Mouse (Mus musculus) heart, postnatal 0 days (tissue): ENCODE data around the gene Cgas. TPM values are rescaled to one million over a fixed set of nuclear protein-coding genes. Genes with fewer than 3 reads are reported as not detected.

Source experiments
- ATAC-seq: fragments of 200-750 bp; cut with Nextera tagmentation; 2 replicates; pipeline ENCODE4 v1.8.0; 2017; ENCODE audit warnings: low read depth, moderate number of reproducible peaks, moderate library complexity; ENCODE audit not compliant: insufficient read depth
- DNase-seq: peaks from one replicate; pipeline ENCODE4 v3.0.0-alpha.2; 2016; ENCODE audit warnings: low spot score
- H3K27ac ChIP-seq: fragments of 300-500 bp; sonication (generic); 2 replicates; pipeline ENCODE4 v1.5.1; 2014; ENCODE audit warnings: low read depth, mild to moderate bottlenecking
- H3K27me3 ChIP-seq: fragments of 300-500 bp; sonication (generic); 2 replicates; pipeline ENCODE4 v1.6.1; 2014; ENCODE audit warnings: low read length, mixed read lengths; ENCODE audit not compliant: control insufficient read depth, insufficient read depth
- H3K36me3 ChIP-seq: fragments of 300-500 bp; sonication (generic); replicated peaks from 2 replicates; pipeline ENCODE4 v1.6.1; 2014; ENCODE audit warnings: low read length, mixed read lengths; ENCODE audit not compliant: control insufficient read depth, insufficient read depth
- H3K4me1 ChIP-seq: fragments of 300-500 bp; sonication (generic); 2 replicates; pipeline ENCODE4 v1.6.1; 2014; ENCODE audit warnings: antibody characterized with exemption; ENCODE audit not compliant: control insufficient read depth, insufficient read depth
- H3K4me2 ChIP-seq: fragments of 300-500 bp; sonication (generic); 2 replicates; pipeline ENCODE4 v1.6.1; 2014; ENCODE audit warnings: low read depth, mild to moderate bottlenecking, low read length, moderate library complexity
- H3K4me3 ChIP-seq: fragments of 300-500 bp; sonication (generic); 2 replicates; pipeline ENCODE4 v1.5.1; 2014; ENCODE audit warnings: low read depth, low read length
- H3K9ac ChIP-seq: fragments of 300-500 bp; sonication (generic); replicated peaks from 2 replicates; pipeline ENCODE4 v1.6.1; 2014; ENCODE audit warnings: low read depth, low read length, mixed read lengths
- H3K9me3 ChIP-seq: fragments of 300-500 bp; sonication (generic); replicated peaks from 2 replicates; pipeline ENCODE4 v1.6.1; 2016; ENCODE audit warnings: low read length; ENCODE audit not compliant: control insufficient read depth
- CTCF ChIP-seq: IDR thresholded peaks from 2 replicates; pipeline ENCODE4 v1.5.1; 2016; ENCODE audit warnings: antibody characterized with exemption, control low read depth, low read depth
- EP300 ChIP-seq: IDR thresholded peaks from 2 replicates; pipeline ENCODE4 v1.6.1; 2016; ENCODE audit warnings: antibody characterized with exemption, low read depth
- WGBS: fragments of 180-500 bp; shearing (Covaris S2); extraction: QIAGEN DNeasy Blood & Tissue Kit; methylation state at CpG from one replicate; pipeline ENCODE4 v1.1.7; 2014; 5-methylcytosine and 5-hydroxymethylcytosine counted together
- polyA plus RNA-seq: library from polyadenylated mRNA; unstranded; fragments of >200 nt; fragmentation: Nextera tagmentation; extraction: Ambion mirVana; gene quantifications from 2 replicates; pipeline ENCODE4 v1.2.1, GENCODE M21; 2015
- total RNA-seq: library from RNA; depleted of rRNA; stranded (reverse); fragments of >200 nt; gene quantifications from 2 replicates; pipeline ENCODE4 v1.2.3, GENCODE M21; 2014; ENCODE audit warnings: low replicate concordance

The Cgas gene
- total and polyA plus RNA-seq, 2 experiments from 2014 or later, result 0.83 to 1.5 TPM

- Histone ChIP-seq H3K9me3 (no peaks in the 10 kb centered on the region), H3K27me3 (no peaks in the 10 kb centered on the region), H3K4me1 (peaks cover 6% of the 10 kb centered on the region), H3K36me3 (peaks cover 35% of the 10 kb centered on the region), H3K27ac (no peak overlapping the region), H3K4me3 (no peak overlapping the region), H3K4me2 (no peak overlapping the region), H3K9ac (no peak overlapping the region)
- no peak for DNase-seq
- ATAC-seq, result no peak
- 76% methylated on average over 5 of the region's 5 CpGs for WGBS
- no peak for TF ChIP-seq EP300
- no peak for TF ChIP-seq CTCF
Observed at GRCm38 (mm10) chr9:78450404-78450803, 7.4 kb upstream of the Cgas start.

GRCm38 (mm10) chr9:78447973-78448873, 5.2 kb upstream of the Cgas start, which contains the start of the genes Mto1 and Gm17324:
Gene Mto1 (plus strand): TSS chr9:78448208.
Gene Gm17324 (minus strand): TSS chr9:78448786.
- WGBS, result under 1% methylated on average over 87 of the region's 96 CpGs
- H3K27ac ChIP-seq, result peak within 1 kb of the TSS; percentile 96
- H3K9me3 ChIP-seq, result no peaks in the 10 kb centered on the region
- TF ChIP-seq EP300 (no peak), CTCF (no peak)
- peaks cover 21% of the 10 kb centered on the region for H3K36me3 ChIP-seq
- H3K9ac ChIP-seq, result peak within 1 kb of the TSS; percentile 86
- ATAC-seq, result peak; percentile 94
- H3K4me1 ChIP-seq, result peaks cover 6% of the 10 kb centered on the region
- peak; percentile 82 for DNase-seq
- H3K4me3 ChIP-seq, result peak within 1 kb of the TSS; percentile 98
- peak within 1 kb of the TSS; percentile 82 for H3K4me2 ChIP-seq
- peaks cover 15% of the 10 kb centered on the region for H3K27me3 ChIP-seq

- no peak for TF ChIP-seq EP300
- no peak for TF ChIP-seq CTCF
- Histone ChIP-seq H3K4me3 (peak overlapping the region; percentile 98), H3K4me2 (peak overlapping the region; percentile 82), H3K9me3 (no peaks in the 10 kb centered on the region), H3K9ac (no peak overlapping the region), H3K36me3 (peaks cover 15% of the 10 kb centered on the region), H3K27ac (no peak overlapping the region), H3K4me1 (peaks cover 6% of the 10 kb centered on the region), H3K27me3 (peaks cover 21% of the 10 kb centered on the region)
- 28% methylated on average over 9 of the region's 9 CpGs for WGBS
- DNase-seq (no peak), ATAC-seq (no peak)
Observed at GRCm38 (mm10) chr9:78447606-78447972, 4.6 kb upstream of the Cgas start.

- Histone ChIP-seq H3K4me2 (peak overlapping the region; percentile 68), H3K4me1 (no peaks in the 10 kb centered on the region), H3K27me3 (peaks cover 44% of the 10 kb centered on the region), H3K36me3 (no peaks in the 10 kb centered on the region), H3K9me3 (no peaks in the 10 kb centered on the region), H3K4me3 (peak overlapping the region; percentile 56), H3K27ac (no peak overlapping the region), H3K9ac (peak overlapping the region; percentile 22; the same call in 1 of the 2 replicates)
- WGBS, result 5% methylated on average over 9 of the region's 9 CpGs
- TF ChIP-seq CTCF, result no peak
- TF ChIP-seq EP300, result no peak
- DNase-seq (no peak), ATAC-seq (0 out of 2 replicates have a peak, but pooled peaks have one; percentile 16)
Observed at GRCm38 (mm10) chr9:78442237-78442578, 829 bp downstream of the Cgas start.

GRCm38 (mm10) chr9:78439426-78439825, 3.6 kb downstream of the Cgas start:
- Histone ChIP-seq H3K9ac (no peak overlapping the region), H3K4me1 (no peaks in the 10 kb centered on the region), H3K27ac (no peak overlapping the region), H3K9me3 (no peaks in the 10 kb centered on the region), H3K4me2 (no peak overlapping the region), H3K36me3 (no peaks in the 10 kb centered on the region), H3K4me3 (no peak overlapping the region), H3K27me3 (peaks cover 40% of the 10 kb centered on the region)
- DNase-seq (no peak), ATAC-seq (no peak)
- no peak for TF ChIP-seq EP300
- no peak for TF ChIP-seq CTCF
- 69% methylated on average over 5 of the region's 5 CpGs for WGBS

GRCm38 (mm10) chr9:78432471-78432870, 10.6 kb downstream of the Cgas start:
- WGBS, result 88% methylated on average over 5 of the region's 5 CpGs
- no peaks in the 10 kb centered on the region for H3K36me3 ChIP-seq
- no peaks in the 10 kb centered on the region for H3K27me3 ChIP-seq
- H3K9me3 ChIP-seq, result no peaks in the 10 kb centered on the region
- no peak overlapping the region for H3K9ac ChIP-seq
- H3K4me1 ChIP-seq, result no peaks in the 10 kb centered on the region
- no peak for DNase-seq
- no peak for ATAC-seq
- H3K4me3 ChIP-seq, result no peak overlapping the region
- no peak overlapping the region for H3K4me2 ChIP-seq
- no peak overlapping the region for H3K27ac ChIP-seq
- no peak for TF ChIP-seq EP300
